Mouse (Mus musculus): ENCODE measurements around the gene Casq1.

Casq1 gene

DNA sequence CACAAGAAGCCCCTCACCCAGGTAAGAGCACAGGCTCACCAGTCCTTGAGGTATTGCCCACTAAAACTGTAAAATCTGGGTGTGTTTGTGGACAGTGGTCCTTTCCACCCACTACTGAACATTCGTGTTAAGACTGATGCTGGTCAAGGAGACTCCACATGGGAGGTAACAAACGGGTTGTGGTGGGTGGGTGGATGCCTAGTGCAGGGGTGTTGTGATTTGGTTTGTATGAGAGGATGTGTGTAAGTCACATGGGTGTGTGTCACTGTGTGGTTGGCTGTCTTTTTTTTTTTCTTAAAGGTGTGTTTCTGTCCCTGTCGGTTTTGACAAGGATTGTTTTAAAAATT lies 14.0 kb downstream of the Casq1 start:
- peak; percentile 45 for DNase-seq

DNA sequence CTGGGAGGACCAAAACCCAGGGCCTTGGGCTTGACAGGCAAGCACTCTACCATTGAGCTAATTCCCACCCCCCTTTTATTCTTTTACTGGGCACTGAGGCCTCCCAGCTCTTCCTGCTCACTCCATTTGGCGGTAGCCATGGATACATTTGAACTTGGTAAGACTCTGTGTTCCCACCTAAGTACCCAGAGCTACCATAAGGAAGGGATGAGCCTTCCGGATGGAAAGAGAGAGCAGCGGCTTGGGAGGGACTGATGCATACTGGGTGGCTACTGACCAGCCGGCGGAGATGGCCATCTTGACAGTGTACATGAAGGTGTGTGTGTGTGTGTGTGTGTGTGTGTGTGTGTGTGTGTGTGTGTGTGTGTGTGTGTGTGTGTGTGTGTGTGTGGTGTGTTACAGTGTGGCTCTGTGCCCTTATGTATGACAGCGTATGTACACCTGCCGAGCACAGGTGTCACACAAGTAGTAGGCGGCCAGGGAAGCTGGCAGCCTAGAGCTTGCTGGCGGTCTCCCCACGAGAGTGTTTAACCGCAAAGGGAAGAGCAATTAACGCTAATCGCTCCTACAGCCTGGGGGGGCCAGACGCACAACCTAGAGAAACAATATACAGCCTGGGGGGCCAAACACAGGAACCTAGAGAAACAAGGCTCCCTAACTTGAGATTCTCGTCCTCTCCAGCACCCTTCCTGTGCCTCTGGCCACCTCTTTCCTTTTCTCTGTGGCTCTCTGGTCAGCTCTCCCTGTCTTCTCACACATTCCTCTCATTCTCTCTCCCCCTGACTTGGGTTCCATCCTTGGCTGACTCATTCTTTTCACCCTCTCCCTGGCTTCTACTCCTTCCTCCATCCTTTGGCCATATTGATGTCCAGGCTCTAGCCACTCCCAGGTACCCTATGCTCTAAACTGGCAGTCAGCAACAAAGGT lies 14.6 kb downstream of the Casq1 start:
- peak; percentile 67 for DNase-seq

DNA sequence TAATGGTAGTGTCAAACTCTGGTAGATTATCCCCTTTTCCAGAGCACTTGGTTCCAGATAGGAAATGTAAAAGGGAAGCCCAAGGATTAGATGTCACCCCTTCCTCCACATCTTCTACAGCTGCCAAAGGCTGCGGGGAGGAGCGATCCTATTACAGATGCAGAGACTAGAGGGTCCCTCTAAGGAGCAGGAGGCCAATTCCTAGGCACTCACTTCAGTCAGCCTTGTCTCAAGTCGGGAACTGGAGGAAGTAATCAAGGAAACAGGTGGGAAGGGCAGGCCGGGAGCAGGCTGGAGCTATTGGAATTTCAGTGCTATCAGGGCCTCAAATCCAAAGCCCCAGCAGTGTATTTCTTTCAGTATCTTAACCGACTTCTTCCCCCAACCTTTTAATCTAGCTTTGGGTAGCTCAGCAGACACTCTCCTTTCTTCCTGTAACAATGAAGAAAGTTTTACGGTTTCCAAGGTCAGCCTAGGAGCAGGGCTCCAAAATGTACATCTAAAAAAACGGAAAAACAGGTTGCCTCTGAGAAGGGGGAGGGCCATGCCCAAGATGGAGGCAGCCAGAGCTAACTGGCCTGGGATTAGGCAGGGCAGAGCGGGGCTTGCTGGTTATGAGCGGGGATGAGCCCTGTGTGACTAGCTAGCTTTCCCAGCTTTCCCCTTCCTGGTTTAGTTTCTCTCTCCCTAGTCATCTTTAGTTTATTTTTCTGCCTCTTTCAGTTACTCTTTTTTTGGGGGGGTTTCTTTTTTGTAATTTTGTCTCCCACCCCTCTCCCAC lies 15.4 kb downstream of the Casq1 start:
- DNase-seq, result no peak

DNA sequence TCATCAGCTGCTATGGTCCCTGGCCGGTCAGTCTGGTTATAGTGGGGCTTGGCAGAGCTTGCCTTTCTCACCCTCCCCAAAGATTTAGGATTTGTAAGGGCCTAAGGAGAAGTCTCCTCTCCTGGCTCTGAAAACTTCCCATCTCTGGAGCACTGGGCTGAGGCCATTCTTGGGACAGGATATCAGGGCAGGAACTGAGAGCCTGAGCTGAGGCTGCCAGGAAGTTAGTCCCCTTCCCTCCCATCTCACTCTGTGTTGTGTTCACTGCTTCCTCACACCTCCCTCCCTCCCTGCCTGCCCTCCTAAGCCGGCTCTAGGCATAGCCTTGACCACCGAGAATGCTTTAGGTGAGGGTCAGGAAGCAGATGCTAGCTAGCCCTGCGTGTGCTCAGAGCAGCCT lies 16.1 kb downstream of the Casq1 start:
- no peak for DNase-seq

DNA sequence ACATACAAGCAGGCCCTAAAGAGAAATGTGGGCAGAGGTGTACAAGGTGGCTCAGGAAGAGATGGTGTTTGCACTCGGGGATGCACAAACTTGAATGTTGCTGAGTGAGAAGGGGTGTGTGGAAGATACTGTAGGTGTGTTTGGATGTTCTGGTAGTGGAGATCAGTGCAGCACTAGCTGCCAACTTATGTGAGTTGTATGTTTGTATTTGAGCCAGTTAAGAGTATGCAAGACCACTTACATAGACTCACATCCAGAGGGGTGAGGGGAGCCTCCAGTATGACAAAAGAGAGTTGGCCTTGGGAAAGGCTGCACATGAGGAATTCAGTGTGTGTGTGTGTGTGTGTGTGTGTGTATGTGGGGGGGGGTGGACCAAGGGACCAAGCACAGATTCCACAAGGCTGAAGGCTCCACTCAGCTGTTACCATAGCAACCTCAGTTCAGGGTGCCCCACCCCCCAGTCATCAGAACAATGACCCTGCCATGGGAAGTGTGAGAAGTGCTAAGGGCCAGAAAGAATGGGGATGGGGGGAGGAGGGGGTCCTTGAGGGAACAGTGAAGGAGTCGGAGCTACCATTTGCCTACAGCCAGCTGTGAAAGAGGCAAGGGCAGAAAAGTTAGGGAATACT lies 16.7 kb downstream of the Casq1 start:
- no peak for DNase-seq

DNA sequence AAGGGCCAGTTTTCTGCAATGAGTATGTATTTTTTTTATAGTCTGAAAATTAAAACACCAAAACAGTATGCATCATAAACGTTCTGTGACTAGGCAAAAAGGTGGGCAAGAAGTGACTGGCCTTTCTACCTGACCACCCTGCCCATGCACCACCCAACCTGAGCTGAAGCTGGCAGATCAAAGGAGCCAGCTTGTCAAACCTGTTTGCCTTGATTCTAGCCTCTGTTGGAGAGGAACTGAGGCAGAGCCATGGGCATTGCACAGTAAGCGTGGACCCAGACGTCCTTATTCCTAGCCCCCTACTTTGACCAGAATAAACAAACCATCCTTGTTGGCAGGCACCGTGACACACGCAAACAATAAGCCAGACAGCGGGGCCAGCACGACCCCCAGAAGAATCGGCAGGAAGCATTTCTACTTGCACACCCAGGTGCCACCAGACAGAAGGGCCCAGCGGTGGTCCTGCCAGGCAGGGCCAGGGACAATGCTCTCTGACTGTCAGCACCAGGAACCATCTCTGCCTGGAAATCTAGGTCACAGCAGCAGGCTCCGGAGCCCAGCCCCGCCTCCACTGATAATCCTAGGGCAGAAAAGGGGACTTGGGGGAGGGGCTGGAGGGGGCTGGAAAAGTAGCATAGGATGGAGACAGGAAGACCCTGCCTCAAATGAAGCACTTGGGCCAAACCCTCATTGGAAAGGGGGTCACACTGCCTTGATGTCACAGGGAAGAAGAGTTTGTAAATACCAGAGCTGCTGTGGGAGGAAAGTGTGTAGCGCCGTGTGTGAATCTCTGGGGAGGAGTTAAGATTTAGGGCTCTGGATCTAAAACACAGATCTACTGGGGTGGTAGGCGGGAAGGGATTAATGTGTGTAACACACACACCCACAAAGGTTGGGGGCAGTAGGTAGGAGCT lies 17.4 kb downstream of the Casq1 start:
- DNase-seq, result peak; percentile 79

DNA sequence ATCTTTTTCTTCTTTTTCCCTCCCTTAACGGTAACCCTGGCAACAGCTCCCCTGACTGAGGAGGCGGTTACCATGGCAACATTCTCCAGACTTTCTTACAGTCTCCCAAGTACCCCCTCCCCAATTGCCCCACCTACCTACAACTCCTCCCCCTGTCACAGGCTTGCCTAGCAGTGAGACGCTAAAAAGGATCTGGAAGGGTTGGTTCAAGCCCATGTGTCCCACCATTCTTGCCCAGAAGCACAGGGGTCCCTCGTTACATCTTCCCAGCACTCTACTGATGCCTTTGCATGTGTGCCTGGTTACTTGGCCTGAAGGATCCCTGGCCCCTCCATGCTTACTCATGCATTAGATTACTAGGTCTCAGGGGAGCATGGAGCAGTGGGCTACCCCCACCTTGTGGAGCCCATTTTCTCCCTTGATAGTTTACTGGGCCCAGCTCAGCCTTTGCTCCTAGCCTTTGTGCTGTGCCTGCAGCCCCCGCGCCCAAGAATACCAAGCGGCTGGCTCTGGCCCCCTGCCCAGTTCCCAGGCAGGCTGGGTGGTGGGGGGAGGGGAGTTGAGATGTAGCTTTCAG lies 18.7 kb downstream of the Casq1 start:
- DNase-seq, result peak; percentile 60

DNA sequence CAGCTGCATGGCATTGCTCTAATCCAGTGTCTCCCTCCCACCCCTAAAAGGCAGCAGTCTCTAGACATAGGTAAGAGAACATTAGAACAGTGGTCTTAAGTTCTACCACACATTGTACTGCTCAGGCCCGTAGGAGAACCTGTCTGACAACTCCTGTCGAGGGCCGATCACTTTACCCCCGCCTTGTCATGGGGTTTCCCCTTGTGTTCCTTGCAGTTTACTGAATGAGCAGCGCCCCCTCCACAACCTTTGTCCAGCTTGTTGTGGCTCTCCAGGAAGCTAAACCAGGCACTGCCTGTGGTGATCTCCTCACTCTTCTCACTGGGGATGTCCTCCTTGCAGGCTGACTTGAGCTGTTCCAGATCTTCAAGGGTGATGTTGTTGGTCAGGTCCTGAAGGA lies 19.5 kb downstream of the Casq1 start:
- DNase-seq, result no peak

DNA sequence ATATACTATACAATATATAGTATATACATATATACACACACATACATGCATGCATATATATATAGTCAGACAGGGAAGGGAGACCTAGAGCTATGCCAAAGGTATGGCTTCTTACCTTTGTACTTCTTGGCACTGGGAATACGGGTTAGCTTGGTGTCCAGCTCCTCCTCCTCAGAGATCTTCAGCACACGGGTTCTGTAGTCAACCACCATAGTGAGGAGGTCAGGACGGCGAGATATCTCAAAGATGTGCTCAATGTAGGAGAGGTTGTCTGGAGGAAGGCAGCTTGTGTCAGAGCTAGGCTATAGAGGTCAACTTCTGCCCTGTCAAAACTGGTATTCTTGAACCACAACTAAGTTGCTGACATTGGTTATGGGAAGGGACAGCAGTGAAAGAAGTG lies 20.7 kb downstream of the Casq1 start:
- DNase-seq, result no peak

DNA sequence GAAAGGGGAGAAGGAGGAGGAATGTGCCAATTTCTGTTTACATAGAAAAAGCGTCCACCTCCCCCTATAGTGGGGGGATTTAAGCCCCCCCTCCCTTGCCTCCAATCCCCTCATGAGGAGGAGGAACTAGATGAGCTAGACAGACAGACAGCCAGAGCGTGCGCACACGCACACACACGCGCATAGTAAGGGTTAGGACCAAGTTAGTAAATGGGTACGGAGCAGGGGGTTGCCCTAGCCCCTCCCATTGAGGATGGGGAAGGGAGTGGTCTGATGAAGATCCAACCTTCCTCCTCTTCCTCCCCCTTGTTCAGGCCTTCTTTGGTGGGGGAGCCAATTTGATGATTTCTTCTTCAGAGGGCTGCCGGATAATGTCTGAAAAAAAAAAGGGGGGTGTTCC lies 21.4 kb downstream of the Casq1 start:
- no peak for DNase-seq

DNA sequence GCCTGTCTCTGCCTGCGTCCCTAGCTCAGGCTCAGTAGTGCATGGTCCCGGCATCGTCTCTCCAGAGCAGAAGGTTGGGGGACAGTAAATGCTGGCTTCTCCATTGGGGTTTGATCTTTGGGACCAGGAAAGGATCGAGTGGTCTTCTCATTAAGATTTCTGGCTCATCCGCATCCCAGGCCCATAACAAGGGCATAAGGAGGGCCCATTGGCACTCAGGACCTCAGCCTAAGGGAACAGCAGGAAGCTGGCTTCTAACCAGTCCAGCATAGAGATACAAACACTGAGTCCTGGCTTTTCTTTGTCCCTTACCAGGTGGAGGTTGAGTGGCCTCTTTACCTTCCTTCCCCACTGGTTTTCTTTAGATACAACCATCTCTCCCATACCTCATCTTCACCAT lies 21.8 kb downstream of the Casq1 start:
- peak; percentile 56 for DNase-seq

DNA sequence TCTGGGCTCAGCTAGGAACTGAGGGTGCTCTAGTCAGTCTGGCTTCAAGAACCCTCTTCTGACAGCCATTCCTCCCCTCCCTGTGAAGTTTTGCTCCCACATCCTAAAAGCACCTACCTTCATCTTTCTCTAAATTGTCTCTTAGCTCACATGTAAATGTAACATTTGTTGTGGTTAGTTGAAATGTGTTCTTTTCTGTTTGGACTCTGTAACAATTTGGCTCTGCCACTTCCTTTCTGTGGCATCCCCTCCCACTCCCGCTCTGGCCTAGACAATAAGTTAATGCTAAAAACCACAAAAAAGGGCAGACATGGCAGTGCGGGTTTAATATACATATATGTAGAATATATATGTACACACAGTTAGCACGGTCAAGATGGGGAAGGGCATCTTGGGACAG lies 22.5 kb downstream of the Casq1 start:
- DNase-seq, result no peak

DNA sequence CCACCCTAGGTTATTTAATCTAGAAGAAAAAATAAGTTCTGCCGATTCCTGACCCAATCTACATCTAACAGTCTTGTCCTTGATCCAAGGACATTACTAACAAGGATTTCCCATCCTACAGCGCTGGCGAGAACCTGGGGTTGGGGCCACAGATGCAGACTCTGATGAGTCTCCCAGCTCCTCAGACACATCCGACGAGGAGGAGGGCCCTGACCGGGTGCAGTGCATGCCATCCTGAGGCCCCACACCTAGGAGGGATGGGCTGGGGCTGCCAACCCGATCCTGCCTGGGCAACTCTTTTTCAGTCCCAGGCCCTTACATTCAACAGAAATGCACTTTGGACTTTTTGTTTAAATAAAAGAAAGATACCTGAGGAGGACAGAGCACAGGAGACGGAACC lies 25.2 kb downstream of the Casq1 start:
- no peak for DNase-seq

DNA sequence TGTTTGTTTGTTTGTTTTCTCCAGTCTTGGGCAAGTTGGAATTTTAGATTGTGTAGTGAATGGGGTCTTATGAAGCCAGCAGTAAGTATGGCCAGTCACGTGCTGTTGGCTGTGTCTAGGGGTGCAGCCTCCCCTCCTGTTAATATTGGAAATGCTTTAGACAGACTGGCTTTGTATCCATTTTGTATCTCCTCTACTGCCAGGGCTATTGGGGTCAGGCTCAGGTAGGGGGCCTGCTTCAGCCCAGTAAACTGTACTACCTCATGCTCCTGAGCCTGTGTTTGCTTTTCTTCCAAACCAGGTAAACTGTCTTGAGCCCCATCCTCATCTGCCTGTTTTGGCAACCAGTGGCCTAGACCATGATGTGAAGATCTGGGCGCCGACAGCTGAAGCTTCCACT lies 27.5 kb downstream of the Casq1 start:
- DNase-seq, result no peak

DNA sequence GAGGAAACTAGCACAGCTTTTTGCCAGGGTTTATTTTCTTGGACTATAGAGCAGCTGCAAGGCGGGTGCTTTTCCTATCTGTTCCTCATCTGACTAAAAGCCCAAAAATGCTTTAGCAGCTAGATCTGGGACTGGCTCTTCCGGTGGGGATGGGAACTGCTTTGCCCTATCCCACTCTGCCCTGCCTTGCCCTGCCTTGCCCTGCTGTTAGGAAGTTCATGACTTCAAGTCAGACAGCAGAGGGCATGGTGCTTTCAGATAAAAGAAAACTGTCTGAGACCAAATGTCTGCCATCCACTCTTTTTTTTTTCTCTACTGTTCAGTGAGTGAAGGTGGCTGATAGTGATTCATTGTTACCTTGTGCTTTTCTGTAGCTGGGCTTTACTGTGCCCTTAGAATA lies 28.1 kb downstream of the Casq1 start:
- DNase-seq, result no peak

DNA sequence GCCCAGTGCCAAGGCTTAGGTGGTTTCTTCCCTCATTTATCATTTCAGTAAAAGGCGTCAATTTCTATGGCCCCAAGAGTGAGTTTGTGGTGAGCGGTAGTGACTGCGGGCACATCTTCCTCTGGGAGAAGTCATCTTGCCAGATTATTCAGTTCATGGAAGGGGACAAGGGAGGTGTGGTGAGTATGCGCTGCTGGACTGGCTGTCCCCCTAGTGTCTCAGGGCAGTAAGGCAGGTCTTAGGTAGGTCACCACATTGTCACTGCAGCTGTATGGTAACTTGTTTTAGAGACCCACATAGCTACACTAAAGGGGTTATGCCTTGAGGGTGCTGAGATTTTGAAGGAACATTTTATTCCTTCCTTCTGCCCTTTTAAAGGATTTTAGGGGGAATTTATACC lies 30.8 kb downstream of the Casq1 start:
- no peak for DNase-seq

DNA sequence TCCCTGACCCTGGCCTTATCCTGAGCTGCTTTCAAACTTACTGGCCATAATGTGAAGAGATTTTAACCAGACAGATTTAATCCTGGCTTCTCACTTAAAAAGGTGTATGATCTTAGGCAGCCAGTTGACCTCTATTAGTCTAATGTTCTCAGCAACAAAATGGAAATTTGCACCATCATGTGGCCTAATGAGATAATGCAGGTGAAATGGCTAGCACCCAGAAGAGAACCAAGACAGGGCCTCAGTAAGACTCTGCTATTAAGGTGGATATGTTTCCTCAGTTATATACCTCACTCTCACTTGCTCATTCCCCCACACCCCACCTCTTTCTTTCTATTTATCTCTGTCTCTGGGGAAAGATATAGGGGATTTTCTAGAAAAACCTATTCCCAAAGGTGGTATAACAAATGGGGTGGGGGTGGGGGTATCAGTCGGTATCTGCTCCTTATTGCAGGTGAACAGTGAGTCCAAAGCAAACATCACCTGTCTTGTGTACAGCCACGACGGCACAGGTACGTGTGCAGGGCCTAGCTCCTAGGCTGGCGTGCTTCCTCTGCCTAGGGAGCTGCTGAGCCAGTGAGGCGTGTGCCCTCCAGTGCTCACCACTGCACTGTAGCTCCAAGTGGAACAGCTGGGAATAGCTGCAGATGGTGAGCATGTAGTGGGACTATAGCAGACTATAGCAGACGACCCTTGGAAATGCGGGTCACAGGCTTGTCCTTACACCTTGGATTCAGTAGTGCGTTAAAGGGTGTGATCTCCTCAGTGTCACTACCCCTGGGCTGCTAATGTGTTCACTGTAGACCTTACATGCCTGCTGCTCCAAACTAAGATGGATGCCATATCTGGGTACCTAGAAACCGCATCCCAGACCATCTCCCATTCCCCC lies 33.0 kb downstream of the Casq1 start:
- DNase-seq, result no peak

DNA sequence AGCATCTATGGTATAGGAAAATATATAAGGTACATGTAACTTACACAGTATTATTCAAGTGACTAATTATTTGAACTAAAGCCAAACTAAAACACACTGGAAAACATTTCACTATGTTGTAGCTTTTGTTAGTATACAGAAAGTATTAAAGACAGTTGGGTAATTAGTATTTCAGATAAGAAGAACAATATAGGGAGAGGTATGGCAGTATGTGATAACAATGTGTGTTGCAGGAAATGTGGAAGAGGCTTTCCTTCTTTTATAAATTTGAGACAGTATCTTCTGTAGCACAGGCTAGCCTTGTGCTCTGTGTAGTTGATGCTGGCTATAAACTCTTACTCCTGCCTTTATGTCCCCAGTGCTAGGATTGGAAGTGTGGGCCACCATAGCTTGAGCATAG lies 35.8 kb downstream of the Casq1 start:
- no peak for DNase-seq

DNA sequence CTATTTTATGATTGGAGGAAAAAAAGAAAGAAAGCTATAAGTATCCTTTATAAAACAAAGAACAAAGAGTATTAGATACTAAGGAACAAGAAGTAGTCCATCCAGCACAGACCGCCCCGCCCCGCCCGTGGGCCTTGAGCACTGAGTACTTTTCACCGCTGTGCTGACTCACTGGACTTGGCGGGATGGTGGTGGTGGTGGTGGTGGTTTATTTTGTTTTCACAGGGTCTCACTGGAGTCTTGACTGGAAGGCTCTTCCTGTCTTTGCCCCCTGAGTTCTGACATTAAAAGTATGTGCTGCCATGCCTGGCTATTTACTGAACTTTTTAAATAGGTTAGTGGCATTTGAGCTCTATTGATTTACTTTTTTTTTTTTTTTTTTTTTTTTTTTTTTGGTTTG lies 36.6 kb downstream of the Casq1 start:
- no peak for DNase-seq

DNA sequence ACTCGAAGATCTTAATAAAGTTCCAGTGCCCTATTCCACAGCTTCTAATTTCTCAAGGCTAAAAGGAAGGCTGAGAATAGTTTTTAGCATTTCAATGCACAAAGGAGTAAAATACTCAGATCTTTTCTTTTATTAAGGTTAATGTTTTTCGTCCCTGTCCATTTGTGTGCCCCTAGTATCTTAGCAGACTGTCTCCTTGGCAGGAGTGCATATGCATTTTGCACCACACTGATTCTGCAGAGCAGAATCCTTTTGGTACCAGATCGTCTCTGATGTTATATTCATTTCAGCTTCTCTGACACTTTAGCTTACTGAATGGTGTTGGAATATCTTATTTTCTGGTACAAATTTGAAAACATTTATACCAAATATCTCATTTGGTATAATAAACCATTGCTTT lies 37.9 kb downstream of the Casq1 start:
- no peak for DNase-seq

DNA sequence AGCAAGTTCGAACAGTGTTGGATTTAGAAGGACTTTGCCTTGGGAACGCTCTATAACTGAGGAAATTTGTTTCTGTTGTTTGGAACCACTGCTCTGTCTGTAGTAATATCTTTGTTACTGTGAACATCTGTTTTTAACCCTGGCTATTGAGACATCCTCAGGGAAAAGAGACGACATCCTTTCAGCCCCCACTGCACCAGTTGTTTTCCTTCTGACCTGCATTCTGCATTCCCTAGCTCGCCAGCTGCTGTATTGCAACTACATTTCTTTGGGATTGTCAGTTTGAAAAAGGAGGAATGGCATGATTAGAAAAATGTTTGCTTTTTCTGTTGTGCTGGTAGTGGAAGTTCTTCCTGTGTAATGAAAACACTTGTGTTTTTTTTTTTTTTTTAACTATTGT lies 38.8 kb downstream of the Casq1 start:
- DNase-seq, result no peak

All from cerebellum, adult 8-10 months (tissue).